ENCODE assay signal across 8 mouse cellular contexts in genomic region chr10:80899591-80900317, GRCm38 (mm10). TPM values are rescaled to one million over a fixed set of nuclear protein-coding genes. Genes with fewer than 3 reads are reported as not detected.
DNase-seq lines count a peak whose midpoint lies in the region; ATAC-seq and TF ChIP-seq lines count a peak whose summit lies in the region.

No protein-coding gene starts in this region.

- WGBS in thymus, adult 2 months: 25% methylated on average over 25 of the region's 25 CpGs
- WGBS in liver, embryonic 12.5 days (ENCODE audit: insufficient replicate concordance): 13% methylated on average over 25 of the region's 25 CpGs

- H3K9ac ChIP-seq in liver, embryonic 12.5 days: peak overlapping the region; percentile 91

- H3K4me1 ChIP-seq in thymus, adult 2 months (replicated peaks; ENCODE audit: control insufficient read depth, insufficient read depth, low read length): peaks cover 12% of the 10 kb centered on the region
- peaks cover 39% of the 10 kb centered on the region for H3K4me1 ChIP-seq in liver, embryonic 12.5 days

- H3K27ac ChIP-seq in thymus, adult 2 months (ENCODE audit: control insufficient read depth, insufficient read depth, low read length): no peak overlapping the region
- peak overlapping the region; percentile 90 for H3K27ac ChIP-seq in liver, embryonic 12.5 days

- no peaks in the 10 kb centered on the region; the same call in 1 of the 2 replicates for H3K36me3 ChIP-seq in thymus, adult 2 months (ENCODE audit: control insufficient read depth, insufficient read depth, low read length)
- peaks cover 50% of the 10 kb centered on the region for H3K36me3 ChIP-seq in liver, embryonic 12.5 days

- no peaks in the 10 kb centered on the region for H3K27me3 ChIP-seq in thymus, adult 2 months (ENCODE audit: control insufficient read depth, insufficient read depth, low read length)
- H3K27me3 ChIP-seq in liver, embryonic 12.5 days (replicated peaks): no peaks in the 10 kb centered on the region

- no peak for TF ChIP-seq POLR2A in thymus, adult 2 months (IDR thresholded peaks at IDR 0.05; ENCODE audit: control insufficient read depth, extremely low read depth, insufficient read depth, low read length, poor library complexity)

- peak; percentile 73 for DNase-seq in cerebellum, adult 9-10 months
- no peak for DNase-seq in cerebellum, adult 11 months
- no peak for DNase-seq in thymus, adult 2 months
- no peak for DNase-seq in thymus, postnatal 36 days
- DNase-seq in ovary, postnatal 36 days (ENCODE audit: low spot score): no peak
- no peak for DNase-seq in right cerebral cortex, adult 2 months (ENCODE audit: low spot score in 2 of 2)
- DNase-seq in thymus, postnatal 4 days: no peak

- H3K4me2 ChIP-seq in liver, embryonic 12.5 days: peak overlapping the region; percentile 96

- peak overlapping the region; percentile 69 for H3K4me3 ChIP-seq in thymus, adult 2 months (ENCODE audit: control insufficient read depth, insufficient read depth, low read length)
- peak overlapping the region; percentile 92 for H3K4me3 ChIP-seq in liver, embryonic 12.5 days

- TF ChIP-seq CTCF in thymus, adult 2 months (IDR thresholded peaks at IDR 0.05; ENCODE audit: borderline replicate concordance, control insufficient read depth, extremely low read depth, insufficient read depth, low read length, poor library complexity): no peak

- no peak for ATAC-seq in liver, embryonic 12.5 days

- H3K9me3 ChIP-seq in liver, embryonic 12.5 days (replicated peaks): no peaks in the 10 kb centered on the region

RNA-seq across cellular contexts. Expression of gene Timm13, which starts 1.0 kb away (rescaled TPM):
- polyA plus RNA-seq in thymus, adult 2 months (2012; rRNA removed): 227 and 310 TPM in 2 replicates
- 271 and 301 TPM in 2 replicates for polyA plus RNA-seq in liver, embryonic 12.5 days (2016; fragmentation: Nextera tagmentation; extraction: Ambion mirVana)

RNA-seq across cellular contexts. Expression of gene Lmnb2, which starts 18.3 kb away (rescaled TPM):
- polyA plus RNA-seq in thymus, adult 2 months (2012; rRNA removed): 44.2 and 52.7 TPM in 2 replicates
- 23.1 and 23.6 TPM in 2 replicates for polyA plus RNA-seq in liver, embryonic 12.5 days (2016; fragmentation: Nextera tagmentation; extraction: Ambion mirVana)

RNA-seq across cellular contexts. Expression of gene Tmprss9, which starts 28.1 kb away (rescaled TPM):
- 0.23 and 0.28 TPM in 2 replicates for polyA plus RNA-seq in thymus, adult 2 months (2012; rRNA removed)
- polyA plus RNA-seq in liver, embryonic 12.5 days (2016; fragmentation: Nextera tagmentation; extraction: Ambion mirVana): 0.04 and 0.05 TPM in 2 replicates

RNA-seq across cellular contexts. Expression of gene Gadd45b, which starts 30.1 kb away (rescaled TPM):
- polyA plus RNA-seq in thymus, adult 2 months (2012; rRNA removed): 36.2 and 53.2 TPM in 2 replicates
- polyA plus RNA-seq in liver, embryonic 12.5 days (2016; fragmentation: Nextera tagmentation; extraction: Ambion mirVana): 1.6 and 2.0 TPM in 2 replicates

RNA-seq across cellular contexts. Expression of gene Sppl2b, which starts 44.7 kb away (rescaled TPM):
- polyA plus RNA-seq in thymus, adult 2 months (2012; rRNA removed): 153 and 167 TPM in 2 replicates
- 66.1 and 70.5 TPM in 2 replicates for polyA plus RNA-seq in liver, embryonic 12.5 days (2016; fragmentation: Nextera tagmentation; extraction: Ambion mirVana)
